In genomic region chr5:29853035-29853434, GRCm38 (mm10) we compare ENCODE assay signal across 20 mouse cellular contexts.
DNase-seq lines count a peak whose midpoint lies in the region; ATAC-seq and TF ChIP-seq lines count a peak whose summit lies in the region.
"Had no signal": no experiment of that assay in that cellular context is flagged by ENCODE, and none has a peak within 500 bp of the region (broad histone marks: within the 10 kb centered on the region; RNA-seq: fewer than 3 reads in every experiment).

No protein-coding gene starts in this region.

- H3K4me3 ChIP-seq in bone marrow macrophage, adult 2 months (ENCODE audit: insufficient read depth, low read length), result no peak overlapping the region
- H3K4me3 ChIP-seq: embryonic facial prominence, embryonic 10.5 days; forebrain, embryonic 13.5 days; heart, adult 2 months; heart, embryonic 12.5 days; hindbrain, embryonic 10.5 days had no signal

- peak; percentile 19 for DNase-seq in layer of hippocampus, adult 9-11 months
- DNase-seq in layer of hippocampus, adult 9-10 months (ENCODE audit: low spot score), result no peak
- DNase-seq in A20 (ENCODE audit: low read depth, low spot score), result peak; percentile 48
- no peak for DNase-seq in testis, postnatal 10 days (ENCODE audit: low spot score)
- DNase-seq in cerebellum, adult 9-11 months, result no peak
- DNase-seq in urinary bladder, adult 2 months (ENCODE audit: low spot score), result no peak
- DNase-seq: adrenal gland, adult 8-10 months; cerebellum, adult 11-12 months; cerebellum, adult 9-10 months; cerebellum, postnatal 36 days; forebrain, postnatal 0 days; gastrocnemius, postnatal 36 days; heart, adult 2 months had no signal

- peak overlapping the region; percentile 44 for H3K27ac ChIP-seq in bone marrow macrophage, adult 2 months (ENCODE audit: insufficient read depth, low read depth, low read length)
- H3K27ac ChIP-seq: embryonic facial prominence, embryonic 10.5 days; forebrain, embryonic 13.5 days; heart, adult 2 months; hindbrain, embryonic 10.5 days; hindbrain, embryonic 14.5 days had no signal

- peaks cover 30% of the 10 kb centered on the region for H3K4me1 ChIP-seq in bone marrow macrophage, adult 2 months (ENCODE audit: control insufficient read depth, insufficient read depth, low read length)
- H3K4me1 ChIP-seq: embryonic facial prominence, embryonic 10.5 days; forebrain, embryonic 13.5 days; heart, embryonic 12.5 days; hindbrain, embryonic 10.5 days had no signal

- no peak for TF ChIP-seq CTCF in bone marrow macrophage, adult 2 months (IDR thresholded peaks at IDR 0.05; ENCODE audit: low read depth, low read length)

- TF ChIP-seq POLR2A in bone marrow macrophage, adult 2 months (IDR thresholded peaks at IDR 0.05; ENCODE audit: borderline replicate concordance, low read depth, low read length), result no peak

- peak; percentile 70 for ATAC-seq in megakaryocyte, adult 5-6 weeks (ENCODE audit: poor library complexity, severe bottlenecking)
- ATAC-seq: forebrain, embryonic 13.5 days; forebrain, postnatal 0 days had no signal

Comparison
In these comparisons a context has a peak if more than half of its experiments do, and no peak if none do; other contexts are left out.
1. DNase-seq: peak in layer of hippocampus, adult 9-11 months (single experiment) and A20 (single experiment); none in layer of hippocampus, adult 9-10 months (single experiment), testis, postnatal 10 days (single experiment), cerebellum, adult 9-11 months (single experiment) and urinary bladder, adult 2 months (single experiment).